Mouse (Mus musculus): ENCODE measurements around the gene Cnep1r1.

Cnep1r1 gene

DNA sequence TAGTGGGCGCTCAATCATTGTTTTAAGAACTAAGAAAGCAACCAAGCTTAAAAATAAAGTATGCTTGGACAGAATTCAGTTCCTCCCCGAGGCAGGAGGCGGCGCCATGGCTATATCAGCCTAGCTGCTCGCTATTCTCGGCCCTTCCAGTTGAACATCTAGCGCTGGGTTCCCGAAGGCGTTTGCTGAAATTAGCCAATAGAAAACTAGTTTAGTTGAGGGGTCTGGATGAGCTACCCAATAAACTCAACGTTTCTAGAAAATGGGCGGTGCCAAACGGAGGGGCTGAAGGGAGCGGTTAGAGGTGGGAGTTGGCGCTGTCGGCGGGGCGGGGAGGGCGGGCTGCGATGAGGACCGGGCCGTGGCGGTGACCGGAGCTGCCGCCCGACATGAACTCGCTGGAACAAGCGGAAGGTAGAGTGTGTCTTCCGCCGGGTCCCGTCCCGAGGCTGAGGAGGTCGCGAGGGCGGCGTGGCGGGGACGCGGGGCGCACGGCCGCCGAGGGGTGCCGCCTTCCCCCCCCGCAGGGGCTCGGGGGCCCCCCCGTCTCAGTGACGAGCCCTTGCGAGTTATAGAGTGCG lies at the start of gene Cnep1r1:
TSS of gene Cnep1r1 (plus strand) at position 314 of the 581 bp plus-strand sequence.
- peak; percentile 99 for DNase-seq (ENCODE audit: low read depth)

GRCm38 (mm10) chr8:88082183-88082582 lies 36.4 kb upstream of the Cnep1r1 start:
- no peak for DNase-seq (ENCODE audit: low read depth)

GRCm38 (mm10) chr8:88088006-88088405 lies 30.6 kb upstream of the Cnep1r1 start:
- DNase-seq (ENCODE audit: low read depth), result no peak

GRCm38 (mm10) chr8:88091661-88092060 lies 26.9 kb upstream of the Cnep1r1 start:
- no peak for DNase-seq (ENCODE audit: low read depth)

- no peak for DNase-seq (ENCODE audit: low read depth)
These were observed 25.2 kb upstream of the Cnep1r1 start for GRCm38 (mm10) chr8:88093367-88093766.

DNA sequence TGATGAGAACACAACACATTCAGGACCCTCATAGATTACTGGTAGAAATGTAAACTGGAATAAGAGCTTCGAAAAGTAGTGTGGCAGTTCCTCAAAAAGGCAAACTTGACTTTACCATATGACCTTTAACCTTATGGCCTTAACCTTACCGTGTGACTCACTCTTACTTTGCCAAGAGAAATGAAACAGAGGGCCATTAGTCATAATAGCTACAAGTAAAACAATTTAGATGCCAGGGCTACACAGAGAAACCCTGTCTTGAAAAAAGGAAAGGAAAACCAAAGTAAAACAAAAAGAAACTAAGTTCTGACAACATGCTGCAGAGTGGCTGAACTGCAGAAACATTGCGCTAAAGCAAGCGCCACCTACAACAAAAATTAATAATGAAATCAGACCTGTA lies 19.7 kb upstream of the Cnep1r1 start:
- no peak for DNase-seq (ENCODE audit: low read depth)

GRCm38 (mm10) chr8:88099526-88099925 lies 19.0 kb upstream of the Cnep1r1 start:
- DNase-seq (ENCODE audit: low read depth), result peak; percentile 40

DNA sequence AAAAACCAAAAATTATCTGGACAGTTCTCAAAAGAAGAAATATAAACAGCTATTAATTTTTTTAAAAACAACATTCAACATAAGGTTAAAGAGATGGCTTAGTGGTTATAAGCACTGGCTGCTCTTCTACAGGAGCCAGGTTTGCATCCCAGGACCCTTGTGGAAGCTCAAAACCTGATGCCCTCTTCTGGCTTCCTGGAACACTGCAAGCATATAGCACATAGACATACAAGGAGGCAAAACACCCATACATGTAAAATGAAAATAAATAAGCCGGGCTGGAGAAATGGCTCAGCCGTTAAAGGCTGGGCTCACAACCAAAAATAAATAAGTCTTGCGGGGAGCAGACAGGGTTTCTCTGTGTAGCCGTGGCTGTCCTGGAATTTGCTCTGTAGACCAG lies 9.3 kb upstream of the Cnep1r1 start:
- DNase-seq (ENCODE audit: low read depth), result no peak

DNA sequence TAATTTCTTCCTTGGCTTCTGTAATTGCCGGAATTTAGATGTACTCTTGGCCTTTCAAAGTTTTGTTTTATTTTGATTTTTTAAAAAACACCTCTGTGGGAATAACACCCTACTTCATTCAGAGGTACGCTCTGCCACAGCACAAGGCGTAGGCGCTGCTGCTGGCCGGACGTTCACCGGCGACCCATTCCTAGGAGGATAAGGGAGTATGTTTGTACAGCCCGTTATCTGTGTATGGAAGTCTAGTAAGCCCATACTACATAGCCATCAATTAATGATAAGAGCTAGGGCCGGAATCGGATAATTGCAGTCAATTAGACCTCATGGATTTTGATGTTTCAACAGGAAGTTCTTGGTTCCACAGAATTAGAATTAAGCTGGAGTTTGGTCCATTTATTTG lies 507 bp downstream of the Cnep1r1 start:
- DNase-seq (ENCODE audit: low read depth), result peak; percentile 33

DNA sequence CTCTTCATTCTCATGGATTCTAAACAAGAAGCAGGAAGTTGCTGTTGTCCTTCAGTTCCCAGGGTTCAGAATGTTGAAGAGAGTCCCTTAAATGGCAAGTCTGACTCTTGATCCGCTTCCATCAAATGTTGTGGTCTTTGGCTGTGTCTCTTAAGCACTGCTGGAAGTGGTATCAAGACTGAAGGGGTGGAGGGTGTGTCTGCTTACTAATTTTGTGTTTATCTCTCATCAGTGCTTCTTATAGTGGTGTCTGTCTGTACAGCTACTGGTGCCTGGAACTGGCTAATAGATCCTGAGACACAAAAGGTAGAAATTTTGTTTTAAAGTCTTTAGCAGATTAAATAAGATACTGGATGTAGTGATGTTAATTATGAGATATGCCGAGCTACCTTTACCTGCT lies 6.3 kb downstream of the Cnep1r1 start:
- DNase-seq (ENCODE audit: low read depth), result no peak

DNA sequence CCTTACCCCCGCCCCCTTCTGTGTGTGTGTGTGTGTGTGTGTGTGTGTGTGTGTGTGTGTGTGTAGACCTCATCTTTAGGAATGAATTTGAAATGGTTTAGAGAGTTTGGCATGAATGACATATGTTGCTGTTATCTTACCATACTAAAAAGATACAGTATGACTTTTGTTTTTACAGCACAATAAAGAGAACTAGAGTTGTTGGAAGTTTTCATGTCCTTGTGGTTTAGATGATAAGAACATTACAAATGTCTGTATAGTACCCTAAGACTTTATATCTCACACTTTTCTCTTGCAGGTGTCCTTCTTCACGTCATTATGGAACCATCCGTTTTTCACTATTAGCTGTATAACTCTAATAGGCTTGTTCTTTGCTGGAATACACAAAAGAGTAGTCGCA lies 10.8 kb downstream of the Cnep1r1 start:
- DNase-seq (ENCODE audit: low read depth), result no peak

DNA sequence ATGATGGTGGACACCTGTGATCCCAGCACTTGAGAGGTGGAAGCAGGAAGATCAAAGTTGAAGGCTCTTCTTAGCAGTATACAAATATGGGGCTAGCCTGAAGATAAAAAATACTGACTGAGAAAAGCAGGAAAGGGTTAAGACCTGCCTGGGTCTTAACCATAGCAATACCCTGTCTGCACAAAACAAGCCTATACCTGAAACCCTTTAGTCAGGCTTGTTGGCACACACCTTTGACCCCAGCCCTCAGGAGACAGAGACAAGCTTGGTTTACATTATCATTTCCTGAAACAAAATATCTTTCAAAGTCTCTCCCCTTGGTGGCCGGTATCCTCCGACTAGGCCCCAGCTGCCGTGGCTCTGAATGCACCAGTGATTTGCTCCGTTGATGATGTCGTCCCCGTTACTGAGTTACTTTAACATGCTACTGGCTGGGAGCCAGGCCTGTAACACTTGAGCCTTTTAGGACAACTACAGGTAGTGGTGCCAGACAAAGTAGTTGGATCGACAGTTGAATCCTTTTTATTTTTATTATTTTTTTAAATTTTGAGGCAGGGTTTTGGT lies 12.3 kb downstream of the Cnep1r1 start:
- DNase-seq (ENCODE audit: low read depth), result no peak

- peak; percentile 82 for DNase-seq (ENCODE audit: low read depth)
These were observed 19.3 kb downstream of the Cnep1r1 start, which contains the start of gene Heatr3 for GRCm38 (mm10) chr8:88137748-88138484. TSS of gene Heatr3 (plus strand) at chr8:88137855.

DNA sequence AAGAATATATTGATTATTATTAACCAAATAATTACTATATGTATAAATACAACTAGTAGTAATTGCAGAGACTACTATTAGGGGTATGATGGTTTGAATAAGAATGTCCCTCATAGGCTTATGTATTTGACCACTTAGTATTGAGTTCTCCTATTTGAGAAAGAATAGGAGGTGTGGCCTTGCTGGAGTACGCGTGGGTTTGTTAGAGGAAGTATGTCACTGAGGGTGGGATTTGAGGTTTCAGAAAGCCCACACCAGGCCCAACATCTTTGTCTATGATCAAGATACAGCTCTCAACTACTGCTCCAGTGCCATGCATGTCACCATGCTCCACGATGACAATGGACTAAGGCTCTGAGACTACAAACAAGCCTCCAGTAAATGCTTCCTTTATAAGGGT lies 20.7 kb downstream of the Cnep1r1 start:
- DNase-seq (ENCODE audit: low read depth), result no peak

DNA sequence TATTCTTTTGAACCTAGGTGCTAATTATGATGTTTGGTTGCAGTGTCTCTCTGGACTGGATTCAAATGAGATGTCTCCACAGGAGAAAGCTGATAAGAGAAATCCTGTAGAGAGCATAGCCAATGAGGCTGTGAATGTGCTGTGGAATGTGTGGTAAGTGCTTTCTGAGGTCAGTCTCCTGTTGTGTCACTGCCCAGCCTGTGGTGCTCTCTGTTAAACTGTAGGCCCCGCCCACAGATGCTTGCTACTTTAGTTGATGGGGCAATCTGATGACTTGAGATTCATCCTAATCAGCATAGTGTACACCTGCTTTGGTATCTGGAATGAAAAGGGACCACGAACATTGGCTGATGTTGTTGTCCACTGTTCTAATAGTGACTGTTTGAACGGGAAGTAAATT lies 23.1 kb downstream of the Cnep1r1 start:
- DNase-seq (ENCODE audit: low read depth), result no peak

DNA sequence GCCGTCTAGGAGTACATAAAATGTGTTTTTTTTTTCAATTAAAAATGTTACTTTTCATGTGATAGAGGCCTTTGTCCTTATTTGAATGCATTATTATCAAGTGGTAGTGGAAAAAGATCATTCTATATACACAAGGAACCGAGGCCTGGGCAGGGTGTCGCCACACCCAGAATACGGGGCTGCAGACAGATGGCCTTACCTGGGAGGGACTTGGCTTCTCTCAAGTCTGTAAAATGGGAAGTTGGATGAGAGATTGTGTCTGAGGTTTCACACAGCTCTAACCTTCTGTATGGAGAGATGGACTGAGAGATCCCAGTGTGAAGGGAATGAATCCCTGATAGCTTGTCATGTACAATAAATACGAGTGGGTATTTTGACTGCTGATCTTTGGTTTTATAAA lies 25.5 kb downstream of the Cnep1r1 start:
- no peak for DNase-seq (ENCODE audit: low read depth)

- DNase-seq (ENCODE audit: low read depth), result no peak
These were observed 32.4 kb downstream of the Cnep1r1 start for GRCm38 (mm10) chr8:88150910-88151371.

DNA sequence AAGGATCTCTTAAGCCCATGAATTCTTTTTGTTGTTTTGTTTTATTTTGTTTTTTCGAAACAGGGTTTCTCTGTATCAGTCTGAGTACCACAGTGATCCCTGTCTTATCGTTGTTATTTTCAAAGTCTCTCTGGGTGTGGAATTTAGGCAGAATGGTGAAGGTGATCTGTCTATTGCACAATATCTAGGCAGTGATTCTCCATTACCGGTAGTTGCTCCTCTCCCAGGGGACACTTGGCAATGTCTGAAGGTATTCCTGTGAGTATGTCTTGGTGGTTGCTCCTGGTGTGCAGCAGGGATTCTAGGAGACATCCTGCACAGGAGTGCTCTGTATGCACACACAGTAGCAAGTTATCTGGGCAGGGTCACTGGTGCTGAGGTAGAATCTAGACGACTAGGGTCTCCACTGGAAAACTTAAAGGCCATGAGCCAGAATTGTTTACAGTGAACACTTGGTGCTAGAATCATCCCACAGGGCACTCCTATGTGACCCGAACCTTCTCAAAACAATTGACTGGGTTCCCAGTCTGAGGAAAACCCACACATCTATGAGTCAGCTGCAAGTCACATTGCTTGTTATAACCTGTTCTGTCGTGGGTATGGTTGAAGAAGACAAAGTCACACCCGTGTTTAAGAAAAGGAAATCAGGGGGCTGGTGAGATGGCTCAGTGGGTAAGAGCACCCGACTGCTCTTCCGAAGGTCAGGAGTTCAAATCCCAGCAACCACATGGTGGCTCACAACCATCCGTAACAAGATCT lies 41.8 kb downstream of the Cnep1r1 start:
- no peak for DNase-seq (ENCODE audit: low read depth)

DNA sequence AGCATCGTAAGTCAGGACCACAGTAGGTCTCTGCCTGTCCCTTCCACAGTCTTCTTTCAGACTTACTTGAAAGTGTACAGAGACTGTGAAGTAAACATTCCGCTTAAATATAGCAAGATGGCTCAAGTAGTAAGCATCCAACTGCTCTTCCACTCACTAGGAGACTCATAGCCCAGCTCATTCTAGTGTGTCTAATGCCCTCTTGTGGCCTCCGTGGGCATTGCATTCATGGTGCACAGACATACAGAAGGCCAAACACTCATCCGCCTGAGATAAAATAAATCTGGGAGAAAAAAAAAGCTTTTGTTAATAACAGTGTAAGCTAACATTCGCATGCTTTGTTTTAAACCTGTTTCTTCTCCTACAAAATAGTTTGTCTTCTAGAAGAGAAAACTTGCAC lies 42.9 kb downstream of the Cnep1r1 start:
- DNase-seq (ENCODE audit: low read depth), result peak; percentile 74

- no peak for DNase-seq (ENCODE audit: low read depth)
These were observed 56.7 kb downstream of the Cnep1r1 start for GRCm38 (mm10) chr8:88175264-88175663.

GRCm38 (mm10) chr8:88177291-88177690 lies 58.7 kb downstream of the Cnep1r1 start:
- no peak for DNase-seq (ENCODE audit: low read depth)

- no peak for DNase-seq (ENCODE audit: low read depth)
These were observed 64.6 kb downstream of the Cnep1r1 start for GRCm38 (mm10) chr8:88183121-88183520.

Measured in c-Kit-positive CD71-positive TER-119-negative erythroid progenitor cells, embryonic 14.5 days (primary cell).